Comparison of ENCODE assay signal across 24 mouse cellular contexts in the genomic region with DNA sequence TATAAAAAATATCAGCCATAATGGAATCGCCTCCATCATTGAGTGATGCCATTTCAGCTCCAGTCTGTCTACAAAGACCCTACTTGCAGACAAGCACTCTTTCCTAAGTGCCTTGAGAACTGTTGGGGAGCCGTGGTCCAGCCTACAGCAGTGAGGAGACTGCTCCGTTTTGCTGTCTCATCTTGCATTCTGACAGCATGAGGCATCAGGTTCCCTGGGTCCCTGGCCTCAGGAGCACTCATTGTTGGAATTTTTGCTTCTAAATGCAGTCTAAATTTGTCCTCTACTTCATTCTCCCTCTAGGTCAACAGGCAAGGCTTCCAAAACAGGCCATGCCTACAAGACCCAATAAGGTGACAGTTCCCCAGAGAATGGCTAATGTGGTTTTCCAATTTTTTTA.
DNase-seq lines count a peak whose midpoint lies in the region; ATAC-seq and TF ChIP-seq lines count a peak whose summit lies in the region.
"Had no signal": no experiment of that assay in that cellular context is flagged by ENCODE, and none has a peak within 500 bp of the region (broad histone marks: within the 10 kb centered on the region; RNA-seq: fewer than 3 reads in every experiment).

No protein-coding gene starts in this region.

- in situ Hi-C loops in ES-E14 (cut with MboI; ENCODE audit: low sequenced_read_pairs in 2 of 2, unreplicated experiment in 2 of 2): no loop called here

- H3K27ac ChIP-seq in heart, embryonic 11.5 days (ENCODE audit: low read depth, low read length): 0 out of 2 replicates have a peak overlapping the region, but pooled peaks have one; percentile 46
- H3K27ac ChIP-seq in ES-E14 (ENCODE audit: insufficient read depth, low read depth, low read length, poor library complexity, severe bottlenecking): no peak overlapping the region
- H3K27ac ChIP-seq: embryonic facial prominence, embryonic 15.5 days; forebrain, embryonic 12.5 days; forebrain, embryonic 15.5 days; hindbrain, embryonic 10.5 days; hindbrain, embryonic 13.5 days; intestine, embryonic 15.5 days had no signal

- H3K4me1 ChIP-seq in heart, embryonic 11.5 days (ENCODE audit: control insufficient read depth, insufficient read depth, low read length): no peaks in the 10 kb centered on the region
- no peaks in the 10 kb centered on the region for H3K4me1 ChIP-seq in ES-E14 (ENCODE audit: control insufficient read depth in 2 of 2, insufficient read depth in 2 of 2, low read length in 2 of 2, poor library complexity in 1 of 2)
- H3K4me1 ChIP-seq: embryonic facial prominence, embryonic 12.5 days; forebrain, embryonic 12.5 days; forebrain, embryonic 15.5 days; hindbrain, embryonic 10.5 days; hindbrain, embryonic 13.5 days; intestine, embryonic 15.5 days had no signal

- no peaks in the 10 kb centered on the region for H3K27me3 ChIP-seq in heart, embryonic 11.5 days (ENCODE audit: control insufficient read depth, insufficient read depth, low read length)
- H3K27me3 ChIP-seq: embryonic facial prominence, embryonic 12.5 days; embryonic facial prominence, embryonic 15.5 days; forebrain, embryonic 12.5 days; forebrain, embryonic 15.5 days; heart, embryonic 13.5 days; hindbrain, embryonic 13.5 days; intestine, embryonic 15.5 days had no signal

- no peak overlapping the region for H3K4me3 ChIP-seq in heart, embryonic 11.5 days (ENCODE audit: low read depth, low read length)
- no peak overlapping the region for H3K4me3 ChIP-seq in ES-E14 (ENCODE audit: insufficient read depth in 1 of 2, low read depth in 1 of 2, low read length in 2 of 2, poor library complexity in 1 of 2, severe bottlenecking in 1 of 2)
- H3K4me3 ChIP-seq: embryonic facial prominence, embryonic 12.5 days; embryonic facial prominence, embryonic 15.5 days; erythroblast, embryonic 14.5 days; forebrain, embryonic 12.5 days; forebrain, embryonic 15.5 days; heart, embryonic 13.5 days; hindbrain, embryonic 10.5 days; hindbrain, embryonic 13.5 days; intestine, embryonic 15.5 days had no signal

- H3K9me3 ChIP-seq in heart, embryonic 11.5 days (replicated peaks; ENCODE audit: control insufficient read depth, low read length): no peaks in the 10 kb centered on the region
- H3K9me3 ChIP-seq in ES-E14 (ENCODE audit: control insufficient read depth, insufficient read depth, low read depth, low read length): no peaks in the 10 kb centered on the region
- H3K9me3 ChIP-seq: embryonic facial prominence, embryonic 12.5 days; embryonic facial prominence, embryonic 15.5 days; forebrain, embryonic 12.5 days; forebrain, embryonic 15.5 days; G1E; heart, embryonic 13.5 days; hindbrain, embryonic 10.5 days; hindbrain, embryonic 13.5 days; intestine, embryonic 15.5 days had no signal

- no peak for ATAC-seq in heart, embryonic 11.5 days (replicated peaks; ENCODE audit: insufficient number of reproducible peaks, low FRiP score, low TSS enrichment)
- ATAC-seq: forebrain, embryonic 15.5 days; hindbrain, embryonic 16.5 days; intestine, embryonic 15.5 days had no signal

- H3K9ac ChIP-seq in heart, embryonic 11.5 days (ENCODE audit: low read depth, low read length): no peak overlapping the region
- H3K9ac ChIP-seq in ES-E14 (ENCODE audit: insufficient read depth, low read depth, low read length, poor library complexity, severe bottlenecking): no peak overlapping the region
- H3K9ac ChIP-seq: embryonic facial prominence, embryonic 12.5 days; embryonic facial prominence, embryonic 15.5 days; forebrain, embryonic 12.5 days; forebrain, embryonic 15.5 days; heart, embryonic 13.5 days; hindbrain, embryonic 13.5 days; intestine, embryonic 15.5 days had no signal

- 57% methylated on average over 3 of the region's 3 CpGs for WGBS in heart, embryonic 11.5 days (ENCODE audit: insufficient replicate concordance)

- intact Hi-C loops in heart, postnatal 10 days (cut with DNase I): no loop called here

- DNase-seq in heart, postnatal 10 days: no peak
- DNase-seq in ES-E14 (ENCODE audit: low read depth, low spot score): no peak
- DNase-seq in NIH3T3 (ENCODE audit: low read depth): peak; percentile 56
- DNase-seq in urinary bladder, postnatal 4 days (ENCODE audit: low spot score in 2 of 2): no peak
- DNase-seq in kidney, adult 11 months: no peak
- DNase-seq: adrenal gland, postnatal 10 days; adrenal gland, postnatal 36 days; cerebellum, adult 18-20 months; cerebellum, adult 9-10 months; cerebellum, postnatal 14 days; gastrocnemius, postnatal 25 days; kidney, adult 18-20 months had no signal

- H3K36me3 ChIP-seq in heart, embryonic 11.5 days (ENCODE audit: control insufficient read depth, insufficient read depth, low read length): no peaks in the 10 kb centered on the region
- H3K36me3 ChIP-seq in ES-E14 (ENCODE audit: control insufficient read depth, insufficient read depth, low read length, poor library complexity, severe bottlenecking): no peaks in the 10 kb centered on the region
- H3K36me3 ChIP-seq: embryonic facial prominence, embryonic 12.5 days; embryonic facial prominence, embryonic 15.5 days; forebrain, embryonic 12.5 days; forebrain, embryonic 15.5 days; G1E; heart, embryonic 13.5 days; hindbrain, embryonic 10.5 days; hindbrain, embryonic 13.5 days; intestine, embryonic 15.5 days had no signal

- no peak overlapping the region for H3K4me2 ChIP-seq in heart, embryonic 11.5 days
- H3K4me2 ChIP-seq: embryonic facial prominence, embryonic 12.5 days; embryonic facial prominence, embryonic 15.5 days; forebrain, embryonic 12.5 days; forebrain, embryonic 15.5 days; heart, embryonic 13.5 days; hindbrain, embryonic 13.5 days; intestine, embryonic 15.5 days had no signal

TF ChIP-seq in ES-E14, 5 proteins besides CTCF, POLR2A, EP300 and RAD21:
- no peak for TF ChIP-seq CHD2 (IDR thresholded peaks at IDR 0.05; ENCODE audit: low read depth, low read length)
- TF ChIP-seq ZNF384 (IDR thresholded peaks at IDR 0.05; ENCODE audit: low read depth, low read length): no peak
- TF ChIP-seq MAFK (IDR thresholded peaks at IDR 0.05; ENCODE audit: insufficient read depth, low read depth, low read length): 0 out of 2 replicates have a peak, but pooled peaks have one; percentile 5
- TF ChIP-seq ZC3H11A (IDR thresholded peaks at IDR 0.05; ENCODE audit: borderline replicate concordance, low read depth, low read length): no peak
- no peak for TF ChIP-seq HCFC1 (IDR thresholded peaks at IDR 0.05; ENCODE audit: borderline replicate concordance, insufficient read depth, low read length)
